Mouse (Mus musculus): ENCODE results near the gene Pdzd8. TPM values are rescaled to one million over a fixed set of nuclear protein-coding genes. Genes with fewer than 3 reads are reported as not detected.
A peak's percentile ranks its signal among the peaks of the same experiment; 100 is the strongest.

The Pdzd8 gene
- polyA plus RNA-seq, 1 experiment from 2014 or later, result 15.0 TPM

GRCm38 (mm10) chr19:59330816-59331225 lies 14.8 kb downstream of the Pdzd8 start:
- H3K36me3 ChIP-seq (ENCODE audit: control insufficient read depth, insufficient read depth, low read length), result no peaks in the 10 kb centered on the region
- H3K9me3 ChIP-seq (ENCODE audit: control insufficient read depth, low read length), result no peaks in the 10 kb centered on the region
- H3K4me1 ChIP-seq (ENCODE audit: control insufficient read depth, insufficient read depth, low read length), result no peaks in the 10 kb centered on the region
- no peak overlapping the region for H3K9ac ChIP-seq (replicated peaks; ENCODE audit: low read length)
- H3K27ac ChIP-seq (replicated peaks; ENCODE audit: low read depth, low read length), result no peak overlapping the region
- H3K4me3 ChIP-seq (replicated peaks; ENCODE audit: low read depth, low read length), result no peak overlapping the region
- no peaks in the 10 kb centered on the region for H3K27me3 ChIP-seq (ENCODE audit: control insufficient read depth, insufficient read depth, low read length)
- ATAC-seq (ENCODE audit: low FRiP score, low TSS enrichment), result no peak
- DNase-seq, result no peak
- H3K4me2 ChIP-seq (ENCODE audit: low read length), result no peak overlapping the region

- Histone ChIP-seq H3K9me3 (ENCODE audit: control insufficient read depth, low read length) (no peaks in the 10 kb centered on the region), H3K27ac (replicated peaks; ENCODE audit: low read depth, low read length) (no peak within 1 kb of the TSS), H3K36me3 (ENCODE audit: control insufficient read depth, insufficient read depth, low read length) (0 out of 2 replicates have a peak, but pooled peaks cover 6% of the 10 kb centered on the region), H3K27me3 (ENCODE audit: control insufficient read depth, insufficient read depth, low read length) (no peaks in the 10 kb centered on the region), H3K4me2 (ENCODE audit: low read length) (no peak within 1 kb of the TSS), H3K9ac (replicated peaks; ENCODE audit: low read length) (no peak within 1 kb of the TSS), H3K4me3 (replicated peaks; ENCODE audit: low read depth, low read length) (no peak within 1 kb of the TSS), H3K4me1 (ENCODE audit: control insufficient read depth, insufficient read depth, low read length) (no peaks in the 10 kb centered on the region)
- DNase-seq (no peak), ATAC-seq (ENCODE audit: low FRiP score, low TSS enrichment) (no peak)
- over 99% methylated on average over 10 of the region's 14 CpGs for WGBS
Observed at GRCm38 (mm10) chr19:59321990-59322389, 23.6 kb downstream of the Pdzd8 start, which contains the start of gene Rps12-ps3. Gene Rps12-ps3, plus strand, starts transcription at chr19:59322290.

DNA sequence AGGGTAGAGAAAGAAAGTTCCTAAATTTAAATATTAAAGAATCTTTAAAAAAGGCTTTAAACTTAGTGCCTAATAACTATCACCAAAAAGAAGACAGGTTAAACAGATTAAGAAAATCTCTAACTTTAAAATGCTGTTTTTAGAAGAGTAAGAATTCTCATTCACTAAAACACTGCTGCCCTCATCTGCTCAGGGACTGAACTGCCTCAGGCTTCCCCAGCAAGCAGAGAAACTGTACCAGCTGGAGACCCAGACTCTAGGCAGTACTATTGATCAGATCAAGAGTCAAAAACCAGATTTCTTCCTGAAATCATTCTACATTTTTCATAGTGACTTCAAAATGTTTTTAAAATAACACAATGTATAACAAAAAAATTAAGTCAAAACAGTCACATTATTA lies 29.0 kb downstream of the Pdzd8 start:
- Histone ChIP-seq H3K9me3 (ENCODE audit: control insufficient read depth, low read length) (no peaks in the 10 kb centered on the region), H3K4me3 (replicated peaks; ENCODE audit: low read depth, low read length) (no peak overlapping the region), H3K4me2 (ENCODE audit: low read length) (no peak overlapping the region), H3K9ac (replicated peaks; ENCODE audit: low read length) (no peak overlapping the region), H3K27ac (replicated peaks; ENCODE audit: low read depth, low read length) (no peak overlapping the region), H3K4me1 (ENCODE audit: control insufficient read depth, insufficient read depth, low read length) (no peaks in the 10 kb centered on the region), H3K36me3 (ENCODE audit: control insufficient read depth, insufficient read depth, low read length) (no peaks in the 10 kb centered on the region), H3K27me3 (ENCODE audit: control insufficient read depth, insufficient read depth, low read length) (no peaks in the 10 kb centered on the region)
- ATAC-seq (ENCODE audit: low FRiP score, low TSS enrichment), result no peak
- peak; percentile 71 for DNase-seq

GRCm38 (mm10) chr19:59315308-59315707 lies 30.3 kb downstream of the Pdzd8 start:
- Histone ChIP-seq H3K9ac (replicated peaks; ENCODE audit: low read length) (no peak overlapping the region), H3K36me3 (ENCODE audit: control insufficient read depth, insufficient read depth, low read length) (no peaks in the 10 kb centered on the region), H3K4me1 (ENCODE audit: control insufficient read depth, insufficient read depth, low read length) (no peaks in the 10 kb centered on the region), H3K4me2 (ENCODE audit: low read length) (no peak overlapping the region), H3K27ac (replicated peaks; ENCODE audit: low read depth, low read length) (no peak overlapping the region), H3K4me3 (replicated peaks; ENCODE audit: low read depth, low read length) (no peak overlapping the region), H3K27me3 (ENCODE audit: control insufficient read depth, insufficient read depth, low read length) (no peaks in the 10 kb centered on the region), H3K9me3 (ENCODE audit: control insufficient read depth, low read length) (no peaks in the 10 kb centered on the region)
- ATAC-seq (ENCODE audit: low FRiP score, low TSS enrichment) (no peak), DNase-seq (peak; percentile 27)

DNA sequence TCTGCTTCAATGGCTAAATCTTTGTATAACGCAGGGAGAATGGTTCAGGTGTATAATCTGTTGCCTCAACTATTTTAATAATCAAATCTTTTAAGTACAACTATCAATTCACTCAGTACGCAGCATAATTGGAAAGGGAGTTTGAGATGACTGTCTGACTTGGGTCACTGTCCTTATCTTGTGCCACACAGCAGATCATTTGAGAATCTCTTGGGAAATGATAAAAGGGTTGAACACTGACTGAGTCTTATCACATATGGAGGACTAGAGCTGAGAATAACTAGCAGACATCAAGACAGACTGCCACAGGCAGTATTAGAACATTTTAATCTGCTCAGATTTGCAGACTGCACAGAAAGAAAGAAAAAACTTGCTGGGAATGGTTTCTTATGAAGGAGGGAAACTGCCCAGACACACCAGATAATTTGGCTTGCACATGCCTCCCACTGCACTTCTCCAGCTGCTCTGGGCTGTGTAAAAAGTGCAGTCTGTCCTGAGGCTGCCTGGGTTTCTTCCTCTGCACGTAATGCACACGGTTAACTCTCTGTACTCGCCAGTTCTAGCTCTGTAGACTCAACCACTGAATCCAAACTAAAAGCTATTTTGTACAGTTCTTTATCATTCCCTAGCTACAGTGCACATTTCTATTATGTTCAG lies 53.3 kb downstream of the Pdzd8 start:
- WGBS, result 74% methylated on average over 5 of the region's 5 CpGs
- DNase-seq, result no peak
- H3K4me2 ChIP-seq (ENCODE audit: low read length), result no peak overlapping the region
- no peaks in the 10 kb centered on the region for H3K27me3 ChIP-seq (ENCODE audit: control insufficient read depth, insufficient read depth, low read length)
- H3K27ac ChIP-seq (replicated peaks; ENCODE audit: low read depth, low read length), result no peak overlapping the region
- no peaks in the 10 kb centered on the region for H3K4me1 ChIP-seq (ENCODE audit: control insufficient read depth, insufficient read depth, low read length)
- no peaks in the 10 kb centered on the region for H3K36me3 ChIP-seq (ENCODE audit: control insufficient read depth, insufficient read depth, low read length)
- H3K9ac ChIP-seq (replicated peaks; ENCODE audit: low read length), result no peak overlapping the region
- no peak for ATAC-seq (ENCODE audit: low FRiP score, low TSS enrichment)
- H3K4me3 ChIP-seq (replicated peaks; ENCODE audit: low read depth, low read length), result no peak overlapping the region
- no peaks in the 10 kb centered on the region for H3K9me3 ChIP-seq (ENCODE audit: control insufficient read depth, low read length)

- H3K4me3 ChIP-seq (replicated peaks; ENCODE audit: low read depth, low read length), result no peak overlapping the region
- whole genome bisulfite sequencing, result 94% methylated on average over 6 of the region's 6 CpGs
- no peak for ATAC-seq (ENCODE audit: low FRiP score, low TSS enrichment)
- no peaks in the 10 kb centered on the region for H3K36me3 ChIP-seq (ENCODE audit: control insufficient read depth, insufficient read depth, low read length)
- H3K4me1 ChIP-seq (ENCODE audit: control insufficient read depth, insufficient read depth, low read length), result no peaks in the 10 kb centered on the region
- no peak overlapping the region for H3K4me2 ChIP-seq (ENCODE audit: low read length)
- no peaks in the 10 kb centered on the region for H3K27me3 ChIP-seq (ENCODE audit: control insufficient read depth, insufficient read depth, low read length)
- no peak overlapping the region for H3K27ac ChIP-seq (replicated peaks; ENCODE audit: low read depth, low read length)
- no peak for DNase-seq
- no peak overlapping the region for H3K9ac ChIP-seq (replicated peaks; ENCODE audit: low read length)
- no peaks in the 10 kb centered on the region for H3K9me3 ChIP-seq (ENCODE audit: control insufficient read depth, low read length)
Observed at GRCm38 (mm10) chr19:59289811-59290210, 55.8 kb downstream of the Pdzd8 start.

GRCm38 (mm10) chr19:59289042-59289441 lies 56.5 kb downstream of the Pdzd8 start:
- H3K4me1 ChIP-seq (ENCODE audit: control insufficient read depth, insufficient read depth, low read length), result no peaks in the 10 kb centered on the region

GRCm38 (mm10) chr19:59282001-59282400 lies 63.6 kb downstream of the Pdzd8 start:
- no peak overlapping the region for H3K9ac ChIP-seq (replicated peaks; ENCODE audit: low read length)
- no peaks in the 10 kb centered on the region for H3K9me3 ChIP-seq (ENCODE audit: control insufficient read depth, low read length)
- ATAC-seq (ENCODE audit: low FRiP score, low TSS enrichment) (no peak), DNase-seq (no peak)
- H3K4me1 ChIP-seq (ENCODE audit: control insufficient read depth, insufficient read depth, low read length), result no peaks in the 10 kb centered on the region
- H3K27me3 ChIP-seq (ENCODE audit: control insufficient read depth, insufficient read depth, low read length), result no peaks in the 10 kb centered on the region
- WGBS, result 75% methylated on average over 3 of the region's 3 CpGs
- no peak overlapping the region for H3K27ac ChIP-seq (replicated peaks; ENCODE audit: low read depth, low read length)
- H3K36me3 ChIP-seq (ENCODE audit: control insufficient read depth, insufficient read depth, low read length), result no peaks in the 10 kb centered on the region
- H3K4me3 ChIP-seq (replicated peaks; ENCODE audit: low read depth, low read length), result no peak overlapping the region
- no peak overlapping the region for H3K4me2 ChIP-seq (ENCODE audit: low read length)

More at GRCm38 (mm10) chr19:59289042-59289441, 56.5 kb downstream of the Pdzd8 start:
- Histone ChIP-seq H3K9me3 (ENCODE audit: control insufficient read depth, low read length) (no peaks in the 10 kb centered on the region), H3K27me3 (ENCODE audit: control insufficient read depth, insufficient read depth, low read length) (no peaks in the 10 kb centered on the region), H3K27ac (replicated peaks; ENCODE audit: low read depth, low read length) (no peak overlapping the region), H3K4me3 (replicated peaks; ENCODE audit: low read depth, low read length) (no peak overlapping the region), H3K4me2 (ENCODE audit: low read length) (no peak overlapping the region), H3K9ac (replicated peaks; ENCODE audit: low read length) (no peak overlapping the region), H3K36me3 (ENCODE audit: control insufficient read depth, insufficient read depth, low read length) (no peaks in the 10 kb centered on the region)
- DNase-seq (no peak), ATAC-seq (ENCODE audit: low FRiP score, low TSS enrichment) (no peak)

DNA sequence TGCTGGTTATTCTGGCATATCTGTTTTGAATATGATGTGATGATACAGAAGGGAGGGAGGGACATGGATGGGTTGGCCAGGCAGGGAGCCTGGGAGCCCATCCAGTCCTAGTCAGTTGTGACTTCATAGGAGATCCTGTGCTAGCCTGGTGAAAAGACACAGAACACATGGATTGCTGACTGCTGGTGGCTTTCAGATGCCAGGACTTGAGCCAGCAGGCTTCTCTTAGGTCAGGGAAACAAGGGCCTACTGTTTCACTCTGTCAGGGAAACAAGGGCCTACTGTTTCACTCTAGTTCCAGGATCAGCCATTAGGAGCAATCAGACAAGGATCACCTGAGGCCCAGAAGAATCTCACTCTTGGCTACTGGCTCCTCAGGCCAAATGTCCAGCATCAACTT lies 64.7 kb downstream of the Pdzd8 start:
- DNase-seq, result no peak
- Histone ChIP-seq H3K4me1 (ENCODE audit: control insufficient read depth, insufficient read depth, low read length) (no peaks in the 10 kb centered on the region), H3K27ac (replicated peaks; ENCODE audit: low read depth, low read length) (no peak overlapping the region), H3K36me3 (ENCODE audit: control insufficient read depth, insufficient read depth, low read length) (no peaks in the 10 kb centered on the region), H3K4me2 (ENCODE audit: low read length) (no peak overlapping the region), H3K9me3 (ENCODE audit: control insufficient read depth, low read length) (no peaks in the 10 kb centered on the region), H3K9ac (replicated peaks; ENCODE audit: low read length) (no peak overlapping the region), H3K4me3 (replicated peaks; ENCODE audit: low read depth, low read length) (no peak overlapping the region), H3K27me3 (ENCODE audit: control insufficient read depth, insufficient read depth, low read length) (no peaks in the 10 kb centered on the region)
- ATAC-seq (ENCODE audit: low FRiP score, low TSS enrichment), result no peak
